Mouse (Mus musculus): Measurements from ENCODE around the gene Ttc7b. TPM values are rescaled to one million over a fixed set of nuclear protein-coding genes. Genes with fewer than 3 reads are reported as not detected.

Ttc7b gene
- polyA plus RNA-seq, 2 experiments: 7.3 to 28.1 TPM

- no peak overlapping the region for H3K27ac ChIP-seq (replicated peaks; ENCODE audit: low read depth, low read length)
- ATAC-seq (ENCODE audit: low FRiP score, low read depth): no peak
- no peaks in the 10 kb centered on the region for H3K36me3 ChIP-seq (ENCODE audit: control insufficient read depth, insufficient read depth, low read length)
- H3K4me3 ChIP-seq (replicated peaks; ENCODE audit: low read length): no peak overlapping the region
- H3K4me1 ChIP-seq (ENCODE audit: control insufficient read depth, insufficient read depth, low read length): peaks cover 2% of the 10 kb centered on the region; the same call in 1 of the 2 replicates
- no peak for TF ChIP-seq POLR2A (IDR thresholded peaks at IDR 0.05; ENCODE audit: borderline replicate concordance, extremely low read depth, insufficient read depth, insufficient read length)
- H3K9me3 ChIP-seq (ENCODE audit: control insufficient read depth, low read length): no peaks in the 10 kb centered on the region
- H3K27me3 ChIP-seq (ENCODE audit: control insufficient read depth, insufficient read depth, low read length): no peaks in the 10 kb centered on the region
- no peak overlapping the region for H3K9ac ChIP-seq (ENCODE audit: low read depth, low read length, severe bottlenecking)
- WGBS: 5% methylated on average over 6 of the region's 6 CpGs
- peak; percentile 81 for DNase-seq (ENCODE audit: low spot score)
- no peak overlapping the region for H3K4me2 ChIP-seq (replicated peaks; ENCODE audit: low read depth, low read length, severe bottlenecking)
These were observed 252.6 kb downstream of the Ttc7b start for GRCm38 (mm10) chr12:100268011-100268410.

GRCm38 (mm10) chr12:100265546-100266309 lies 254.9 kb downstream of the Ttc7b start:
- Histone ChIP-seq H3K9ac (ENCODE audit: low read depth, low read length, severe bottlenecking) (no peak overlapping the region), H3K27ac (replicated peaks; ENCODE audit: low read depth, low read length) (no peak overlapping the region), H3K4me2 (replicated peaks; ENCODE audit: low read depth, low read length, severe bottlenecking) (no peak overlapping the region), H3K4me1 (ENCODE audit: control insufficient read depth, insufficient read depth, low read length) (peaks cover 2% of the 10 kb centered on the region; the same call in 1 of the 2 replicates), H3K36me3 (ENCODE audit: control insufficient read depth, insufficient read depth, low read length) (no peaks in the 10 kb centered on the region), H3K27me3 (ENCODE audit: control insufficient read depth, insufficient read depth, low read length) (no peaks in the 10 kb centered on the region), H3K4me3 (replicated peaks; ENCODE audit: low read length) (no peak overlapping the region), H3K9me3 (ENCODE audit: control insufficient read depth, low read length) (no peaks in the 10 kb centered on the region)
- peak; percentile 30 for DNase-seq (ENCODE audit: low spot score)
- ATAC-seq (ENCODE audit: low FRiP score, low read depth): 0 out of 2 replicates have a peak, but pooled peaks have one; percentile 53
- WGBS: 58% methylated on average over 8 of the region's 9 CpGs
- no peak for TF ChIP-seq POLR2A (IDR thresholded peaks at IDR 0.05; ENCODE audit: borderline replicate concordance, extremely low read depth, insufficient read depth, insufficient read length)

GRCm38 (mm10) chr12:100264941-100265340 lies 255.7 kb downstream of the Ttc7b start:
- DNase-seq (ENCODE audit: low spot score) (no peak), ATAC-seq (ENCODE audit: low FRiP score, low read depth) (no peak)
- no peaks in the 10 kb centered on the region for H3K36me3 ChIP-seq (ENCODE audit: control insufficient read depth, insufficient read depth, low read length)
- TF ChIP-seq POLR2A (IDR thresholded peaks at IDR 0.05; ENCODE audit: borderline replicate concordance, extremely low read depth, insufficient read depth, insufficient read length): no peak
- H3K4me3 ChIP-seq (replicated peaks; ENCODE audit: low read length): no peak overlapping the region
- no peaks in the 10 kb centered on the region for H3K27me3 ChIP-seq (ENCODE audit: control insufficient read depth, insufficient read depth, low read length)
- WGBS: 72% methylated on average over 4 of the region's 4 CpGs
- H3K4me1 ChIP-seq (ENCODE audit: control insufficient read depth, insufficient read depth, low read length): peaks cover 2% of the 10 kb centered on the region
- no peak overlapping the region for H3K27ac ChIP-seq (replicated peaks; ENCODE audit: low read depth, low read length)
- H3K9me3 ChIP-seq (ENCODE audit: control insufficient read depth, low read length): no peaks in the 10 kb centered on the region
- no peak overlapping the region for H3K4me2 ChIP-seq (replicated peaks; ENCODE audit: low read depth, low read length, severe bottlenecking)
- no peak overlapping the region for H3K9ac ChIP-seq (ENCODE audit: low read depth, low read length, severe bottlenecking)

DNA sequence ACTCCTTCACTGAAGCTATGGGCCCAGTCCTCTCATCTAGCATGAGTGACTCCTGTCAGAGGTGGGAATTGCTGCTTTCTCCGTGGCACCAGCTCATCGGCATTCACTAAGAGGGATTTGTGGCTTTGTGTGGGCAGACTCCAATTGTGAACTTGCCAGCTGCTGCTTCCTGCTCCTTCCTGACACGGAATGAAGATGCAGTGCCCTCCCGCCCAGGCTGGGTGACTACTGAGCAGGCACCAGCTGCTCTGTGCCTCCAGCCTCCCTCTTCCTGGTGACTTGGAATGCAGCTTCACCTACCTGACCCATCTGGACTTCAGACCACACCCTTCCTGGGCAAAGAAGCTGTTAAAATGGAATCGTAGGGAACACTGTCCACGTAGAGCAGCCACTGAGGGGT lies 257.8 kb downstream of the Ttc7b start:
- TF ChIP-seq POLR2A (IDR thresholded peaks at IDR 0.05; ENCODE audit: borderline replicate concordance, extremely low read depth, insufficient read depth, insufficient read length): no peak
- H3K9me3 ChIP-seq (ENCODE audit: control insufficient read depth, low read length): no peaks in the 10 kb centered on the region
- H3K4me2 ChIP-seq (replicated peaks; ENCODE audit: low read depth, low read length, severe bottlenecking): no peak overlapping the region
- WGBS: 71% methylated on average over 6 of the region's 6 CpGs
- ATAC-seq (ENCODE audit: low FRiP score, low read depth): no peak
- H3K4me1 ChIP-seq (ENCODE audit: control insufficient read depth, insufficient read depth, low read length): peaks cover 2% of the 10 kb centered on the region
- H3K9ac ChIP-seq (ENCODE audit: low read depth, low read length, severe bottlenecking): no peak overlapping the region
- H3K27ac ChIP-seq (replicated peaks; ENCODE audit: low read depth, low read length): no peak overlapping the region
- H3K36me3 ChIP-seq (ENCODE audit: control insufficient read depth, insufficient read depth, low read length): no peaks in the 10 kb centered on the region
- no peak for DNase-seq (ENCODE audit: low spot score)
- H3K27me3 ChIP-seq (ENCODE audit: control insufficient read depth, insufficient read depth, low read length): no peaks in the 10 kb centered on the region
- H3K4me3 ChIP-seq (replicated peaks; ENCODE audit: low read length): no peak overlapping the region

GRCm38 (mm10) chr12:100261761-100262160 lies 258.9 kb downstream of the Ttc7b start:
- Histone ChIP-seq H3K27ac (replicated peaks; ENCODE audit: low read depth, low read length) (no peak overlapping the region), H3K4me2 (replicated peaks; ENCODE audit: low read depth, low read length, severe bottlenecking) (no peak overlapping the region), H3K4me1 (ENCODE audit: control insufficient read depth, insufficient read depth, low read length) (peaks cover 2% of the 10 kb centered on the region), H3K4me3 (replicated peaks; ENCODE audit: low read length) (no peak overlapping the region), H3K36me3 (ENCODE audit: control insufficient read depth, insufficient read depth, low read length) (no peaks in the 10 kb centered on the region), H3K9me3 (ENCODE audit: control insufficient read depth, low read length) (no peaks in the 10 kb centered on the region), H3K9ac (ENCODE audit: low read depth, low read length, severe bottlenecking) (no peak overlapping the region), H3K27me3 (ENCODE audit: control insufficient read depth, insufficient read depth, low read length) (no peaks in the 10 kb centered on the region)
- no peak for DNase-seq (ENCODE audit: low spot score)
- no peak for TF ChIP-seq POLR2A (IDR thresholded peaks at IDR 0.05; ENCODE audit: borderline replicate concordance, extremely low read depth, insufficient read depth, insufficient read length)
- ATAC-seq (ENCODE audit: low FRiP score, low read depth): no peak
- 72% methylated on average over 6 of the region's 6 CpGs for WGBS

Data from limb, embryonic 14.5 days (tissue).